Mouse (Mus musculus): ENCODE measurements around the gene Ctdnep1.

GRCm38 (mm10) chr11:70023481-70024150 is 42.7 kb downstream of the Ctdnep1 start:
- TF ChIP-seq POLR2A (IDR thresholded peaks at IDR 0.05; ENCODE audit: control insufficient read depth, extremely low read depth, insufficient read depth, low read length, poor library complexity) (no peak), CTCF (IDR thresholded peaks at IDR 0.05; ENCODE audit: borderline replicate concordance, control insufficient read depth, extremely low read depth, insufficient read depth, low read length, poor library complexity) (no peak)
